Mouse (Mus musculus): ENCODE measurements around the gene Rab3gap2. TPM values are rescaled to one million over a fixed set of nuclear protein-coding genes. Genes with fewer than 3 reads are reported as not detected.

The Rab3gap2 gene
- polyA plus RNA-seq, 1 experiment from 2014 or later = 21.8 TPM

DNA sequence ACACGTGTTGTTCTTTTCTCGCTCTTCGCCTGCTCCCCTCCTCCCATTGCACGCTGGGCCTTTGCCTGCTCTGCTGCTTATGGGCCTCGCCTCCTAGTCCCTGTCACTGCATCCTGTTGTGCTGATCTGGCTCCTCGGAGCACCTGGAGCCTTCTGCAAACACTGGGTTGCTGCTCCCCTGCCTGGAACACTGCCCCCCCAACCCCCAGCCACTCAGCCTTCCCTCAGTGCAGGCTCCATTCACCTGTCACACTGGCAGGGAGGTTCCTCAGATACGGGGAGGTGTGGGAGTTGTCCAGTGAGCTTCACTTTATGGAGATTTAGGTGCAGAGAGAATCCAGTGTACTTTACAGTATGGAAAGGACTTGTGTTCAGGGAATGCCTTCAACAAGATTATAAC is 41.5 kb downstream of the Rab3gap2 start:
- Histone ChIP-seq H3K4me3 (ENCODE audit: low read length) (no peak overlapping the region), H3K4me2 (ENCODE audit: low read length) (no peak overlapping the region), H3K27me3 (replicated peaks; ENCODE audit: control insufficient read depth, insufficient read depth, low read length) (no peaks in the 10 kb centered on the region), H3K9me3 (ENCODE audit: control insufficient read depth, low read length) (no peaks in the 10 kb centered on the region), H3K4me1 (ENCODE audit: control insufficient read depth, insufficient read depth, low read depth, low read length) (no peaks in the 10 kb centered on the region), H3K36me3 (ENCODE audit: control insufficient read depth, insufficient read depth, low read length) (peaks cover 26% of the 10 kb centered on the region), H3K27ac (ENCODE audit: low read depth, low read length) (no peak overlapping the region), H3K9ac (ENCODE audit: low read depth, low read length) (no peak overlapping the region)
- 75% methylated on average over 7 of the region's 7 CpGs for WGBS
- ATAC-seq = no peak

DNA sequence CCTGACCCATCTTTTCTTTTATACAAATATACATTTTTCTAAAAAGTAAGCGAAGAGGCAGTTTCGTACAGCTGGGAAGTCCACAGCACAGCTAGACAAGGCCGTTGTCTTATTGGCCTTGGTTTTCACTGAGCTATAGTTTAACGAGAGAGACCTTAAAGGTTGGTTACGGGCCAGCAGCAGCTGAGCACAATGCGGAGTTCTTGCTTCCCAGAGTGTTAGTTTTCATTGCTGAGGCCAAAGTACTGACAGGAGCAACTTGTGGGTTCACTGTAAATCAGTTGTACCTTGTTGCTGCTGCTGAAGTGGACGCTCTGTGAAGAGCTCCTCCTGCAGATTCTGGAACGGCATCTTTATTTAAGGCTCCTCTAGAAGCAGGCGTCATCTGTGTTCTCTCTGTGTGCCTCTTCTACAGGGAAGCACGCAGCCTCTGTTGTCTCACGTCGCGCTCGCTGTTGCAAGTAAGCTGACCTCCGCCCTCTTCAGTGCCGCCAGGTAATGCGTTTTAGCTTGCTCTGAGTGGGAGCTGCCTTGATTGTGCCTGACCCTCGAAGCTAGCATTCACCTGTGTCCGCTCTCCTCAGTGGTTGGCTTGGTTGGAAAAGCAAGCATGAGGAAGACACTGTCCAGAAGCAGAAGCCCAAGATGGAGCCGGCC is 43.6 kb downstream of the Rab3gap2 start:
- peaks cover 40% of the 10 kb centered on the region for H3K36me3 ChIP-seq (ENCODE audit: control insufficient read depth, insufficient read depth, low read length)
- H3K9me3 ChIP-seq (ENCODE audit: control insufficient read depth, low read length) = no peaks in the 10 kb centered on the region
- ATAC-seq = no peak
- H3K9ac ChIP-seq (ENCODE audit: low read depth, low read length) = no peak overlapping the region
- H3K4me1 ChIP-seq (ENCODE audit: control insufficient read depth, insufficient read depth, low read depth, low read length) = no peaks in the 10 kb centered on the region; the same call in 1 of the 2 replicates
- no peak overlapping the region for H3K27ac ChIP-seq (ENCODE audit: low read depth, low read length)
- no peak overlapping the region for H3K4me3 ChIP-seq (ENCODE audit: low read length)
- 91% methylated on average over 20 of the region's 20 CpGs for WGBS
- H3K27me3 ChIP-seq (replicated peaks; ENCODE audit: control insufficient read depth, insufficient read depth, low read length) = no peaks in the 10 kb centered on the region
- no peak overlapping the region for H3K4me2 ChIP-seq (ENCODE audit: low read length)

DNA sequence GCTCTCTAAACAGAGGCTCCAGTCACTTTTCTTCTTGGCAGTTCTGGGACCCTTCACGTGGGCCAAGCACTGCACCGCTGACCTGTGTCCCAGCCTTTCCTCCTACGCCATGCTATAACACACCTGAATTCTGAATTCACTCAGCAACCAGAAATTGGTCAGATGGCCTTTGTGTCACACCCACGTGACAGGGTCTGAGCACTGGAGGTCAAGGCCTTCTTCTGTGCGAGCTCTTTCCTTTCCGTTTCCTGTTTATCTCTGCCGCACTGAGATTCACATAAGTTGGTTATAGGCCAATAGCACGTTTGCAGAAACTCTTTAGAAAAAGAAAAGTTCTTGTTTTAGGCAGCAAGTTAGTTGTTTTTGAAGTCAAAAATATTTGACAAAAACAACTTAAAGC is 44.8 kb downstream of the Rab3gap2 start:
- Histone ChIP-seq H3K9me3 (ENCODE audit: control insufficient read depth, low read length) (no peaks in the 10 kb centered on the region), H3K4me2 (ENCODE audit: low read length) (no peak overlapping the region), H3K36me3 (ENCODE audit: control insufficient read depth, insufficient read depth, low read length) (peaks cover 39% of the 10 kb centered on the region), H3K9ac (ENCODE audit: low read depth, low read length) (no peak overlapping the region), H3K4me1 (ENCODE audit: control insufficient read depth, insufficient read depth, low read depth, low read length) (no peaks in the 10 kb centered on the region; the same call in 1 of the 2 replicates), H3K4me3 (ENCODE audit: low read length) (no peak overlapping the region), H3K27ac (ENCODE audit: low read depth, low read length) (no peak overlapping the region), H3K27me3 (replicated peaks; ENCODE audit: control insufficient read depth, insufficient read depth, low read length) (no peaks in the 10 kb centered on the region)
- no peak for ATAC-seq
- 95% methylated on average over 8 of the region's 8 CpGs for WGBS

DNA sequence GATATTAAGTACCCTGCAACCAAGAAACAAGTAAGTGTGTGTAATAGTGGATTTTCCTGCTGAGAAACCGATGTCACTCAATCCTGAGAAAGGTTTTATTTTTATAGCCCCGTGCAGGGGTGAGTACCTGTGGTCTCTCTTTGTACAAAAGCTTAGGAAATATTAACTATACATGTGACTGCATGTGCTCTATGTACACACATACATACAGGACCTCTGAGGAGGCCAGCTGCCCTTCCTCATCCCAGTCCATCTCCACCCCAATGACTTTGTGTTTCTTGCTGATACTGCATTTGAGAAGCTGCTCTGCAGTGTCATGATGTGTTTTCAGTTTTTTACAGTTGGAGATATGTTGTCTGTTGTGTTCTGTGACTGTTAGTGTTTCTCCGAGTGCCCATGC is 48.4 kb downstream of the Rab3gap2 start:
- Histone ChIP-seq H3K27ac (ENCODE audit: low read depth, low read length) (no peak overlapping the region), H3K4me3 (ENCODE audit: low read length) (no peak overlapping the region), H3K4me2 (ENCODE audit: low read length) (no peak overlapping the region), H3K36me3 (ENCODE audit: control insufficient read depth, insufficient read depth, low read length) (peaks cover 39% of the 10 kb centered on the region), H3K9me3 (ENCODE audit: control insufficient read depth, low read length) (no peaks in the 10 kb centered on the region), H3K27me3 (replicated peaks; ENCODE audit: control insufficient read depth, insufficient read depth, low read length) (no peaks in the 10 kb centered on the region), H3K4me1 (ENCODE audit: control insufficient read depth, insufficient read depth, low read depth, low read length) (no peaks in the 10 kb centered on the region; the same call in 1 of the 2 replicates), H3K9ac (ENCODE audit: low read depth, low read length) (no peak overlapping the region)
- WGBS = 90% methylated on average over 3 of the region's 3 CpGs
- no peak for ATAC-seq

DNA sequence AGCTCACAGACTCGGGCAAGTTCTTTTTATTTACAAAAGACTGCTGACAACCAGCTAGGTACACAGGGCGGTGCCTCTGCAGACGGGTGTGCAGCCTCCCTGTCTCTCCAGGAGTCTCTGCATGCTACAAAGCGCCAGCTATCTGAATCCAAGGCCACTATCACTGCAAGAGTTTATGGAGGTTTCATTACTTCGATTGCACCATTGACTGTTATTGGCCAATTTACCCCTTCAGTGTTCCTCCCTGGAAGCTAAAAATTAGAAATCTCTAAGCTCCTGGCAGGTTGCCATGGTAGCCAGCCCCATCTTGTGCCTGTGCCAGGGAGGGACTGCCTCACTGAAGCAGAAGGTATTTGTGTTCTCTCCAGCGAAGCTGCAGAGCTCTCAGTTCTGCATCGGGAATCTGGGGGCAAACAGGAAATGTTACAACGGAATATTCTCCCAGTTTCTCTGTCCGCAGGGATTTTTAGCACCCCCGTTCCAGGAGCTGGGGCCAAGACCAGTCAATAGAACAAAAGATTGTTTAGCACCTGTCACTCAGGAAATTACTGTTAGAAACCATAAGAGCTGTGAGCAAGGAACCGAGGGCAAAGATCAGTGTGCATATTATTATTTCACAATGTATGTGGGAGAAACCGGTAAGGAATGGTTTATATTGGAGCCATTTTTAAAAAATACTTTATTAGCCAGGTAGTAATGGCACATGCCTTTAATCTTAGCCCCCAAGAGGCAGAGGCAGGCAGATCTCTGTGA is 49.4 kb downstream of the Rab3gap2 start:
- no peaks in the 10 kb centered on the region; the same call in 1 of the 2 replicates for H3K4me1 ChIP-seq (ENCODE audit: control insufficient read depth, insufficient read depth, low read depth, low read length)
- no peak overlapping the region for H3K9ac ChIP-seq (ENCODE audit: low read depth, low read length)
- no peaks in the 10 kb centered on the region for H3K9me3 ChIP-seq (ENCODE audit: control insufficient read depth, low read length)
- H3K27me3 ChIP-seq (replicated peaks; ENCODE audit: control insufficient read depth, insufficient read depth, low read length) = no peaks in the 10 kb centered on the region
- H3K4me3 ChIP-seq (ENCODE audit: low read length) = no peak overlapping the region
- peak; percentile 67 for ATAC-seq
- H3K36me3 ChIP-seq (ENCODE audit: control insufficient read depth, insufficient read depth, low read length) = peaks cover 38% of the 10 kb centered on the region
- peak overlapping the region; percentile 65 for H3K27ac ChIP-seq (ENCODE audit: low read depth, low read length)
- H3K4me2 ChIP-seq (ENCODE audit: low read length) = no peak overlapping the region
- WGBS = 45% methylated on average over 12 of the region's 12 CpGs

DNA sequence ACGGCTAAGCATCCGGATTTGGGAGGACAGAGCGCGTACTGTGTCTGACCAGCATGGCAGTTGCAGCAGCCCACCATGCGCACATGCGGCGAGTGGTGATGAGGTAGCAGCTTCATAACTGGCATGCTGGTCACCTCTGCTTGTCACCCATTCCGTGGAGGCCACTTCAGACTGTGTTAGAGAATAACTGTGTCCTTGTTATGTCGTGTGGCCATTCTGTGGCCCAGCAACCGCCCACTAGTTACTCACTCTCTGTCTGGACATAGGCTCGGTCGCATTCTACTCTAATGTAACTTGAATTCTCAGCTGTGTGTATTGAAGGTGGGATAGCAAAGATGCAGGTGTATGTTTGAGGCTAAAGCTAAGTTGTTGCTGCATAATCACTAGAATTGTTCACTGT is 51.4 kb downstream of the Rab3gap2 start:
- no peaks in the 10 kb centered on the region for H3K27me3 ChIP-seq (replicated peaks; ENCODE audit: control insufficient read depth, insufficient read depth, low read length)
- H3K4me3 ChIP-seq (ENCODE audit: low read length) = no peak overlapping the region
- H3K4me2 ChIP-seq (ENCODE audit: low read length) = no peak overlapping the region
- no peak overlapping the region for H3K9ac ChIP-seq (ENCODE audit: low read depth, low read length)
- ATAC-seq = no peak
- no peaks in the 10 kb centered on the region for H3K9me3 ChIP-seq (ENCODE audit: control insufficient read depth, low read length)
- H3K27ac ChIP-seq (ENCODE audit: low read depth, low read length) = no peak overlapping the region
- H3K36me3 ChIP-seq (ENCODE audit: control insufficient read depth, insufficient read depth, low read length) = peaks cover 34% of the 10 kb centered on the region
- WGBS = 93% methylated on average over 12 of the region's 12 CpGs
- no peaks in the 10 kb centered on the region; the same call in 1 of the 2 replicates for H3K4me1 ChIP-seq (ENCODE audit: control insufficient read depth, insufficient read depth, low read depth, low read length)

DNA sequence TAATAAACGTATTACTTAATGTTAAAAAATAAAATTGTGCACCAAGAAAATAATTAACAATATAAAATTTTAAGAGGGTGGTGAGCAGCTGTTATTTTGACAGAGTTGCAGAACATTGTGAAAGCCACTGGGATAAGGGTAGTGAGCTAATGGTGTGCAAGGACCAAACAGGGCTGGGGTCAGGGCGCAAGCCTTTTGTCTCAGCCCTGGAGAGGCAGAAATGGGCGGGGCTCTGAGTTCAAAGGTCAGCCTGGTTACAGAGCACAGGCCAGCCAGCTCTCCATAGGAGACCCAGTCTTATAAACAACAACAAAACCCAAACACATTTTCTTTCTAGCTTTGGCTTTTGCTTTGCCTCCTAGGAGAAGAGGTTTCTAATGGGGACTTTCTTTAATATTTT is 52.8 kb downstream of the Rab3gap2 start:
- no peak overlapping the region for H3K4me3 ChIP-seq (ENCODE audit: low read length)
- 20% methylated on average over 3 of the region's 3 CpGs for WGBS
- H3K27ac ChIP-seq (ENCODE audit: low read depth, low read length) = no peak overlapping the region
- no peak overlapping the region for H3K9ac ChIP-seq (ENCODE audit: low read depth, low read length)
- no peaks in the 10 kb centered on the region for H3K27me3 ChIP-seq (replicated peaks; ENCODE audit: control insufficient read depth, insufficient read depth, low read length)
- no peaks in the 10 kb centered on the region for H3K9me3 ChIP-seq (ENCODE audit: control insufficient read depth, low read length)
- H3K36me3 ChIP-seq (ENCODE audit: control insufficient read depth, insufficient read depth, low read length) = peaks cover 35% of the 10 kb centered on the region
- no peaks in the 10 kb centered on the region; the same call in 1 of the 2 replicates for H3K4me1 ChIP-seq (ENCODE audit: control insufficient read depth, insufficient read depth, low read depth, low read length)
- ATAC-seq = no peak
- H3K4me2 ChIP-seq (ENCODE audit: low read length) = no peak overlapping the region

DNA sequence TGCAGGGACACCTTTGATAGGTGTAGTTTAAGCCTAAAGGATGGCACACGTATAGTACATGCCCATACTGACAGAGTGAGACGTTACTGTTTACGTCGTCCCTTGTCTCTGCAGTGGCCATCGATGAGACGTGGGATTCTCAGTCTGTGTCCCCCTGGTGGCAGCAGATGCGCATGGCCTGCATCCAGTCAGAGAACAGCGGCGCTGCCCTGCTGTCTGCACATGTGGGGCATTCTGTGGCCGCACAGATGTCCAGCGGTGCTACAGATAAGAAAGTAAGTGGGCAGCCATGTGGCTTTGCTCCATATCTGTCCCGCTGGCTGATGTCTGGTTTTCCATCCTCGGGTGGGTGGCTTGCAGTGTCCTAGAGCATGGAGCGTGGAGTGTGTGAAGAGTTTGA is 58.6 kb downstream of the Rab3gap2 start:
- Histone ChIP-seq H3K27ac (ENCODE audit: low read depth, low read length) (no peak overlapping the region), H3K27me3 (replicated peaks; ENCODE audit: control insufficient read depth, insufficient read depth, low read length) (no peaks in the 10 kb centered on the region), H3K4me1 (ENCODE audit: control insufficient read depth, insufficient read depth, low read depth, low read length) (no peaks in the 10 kb centered on the region), H3K36me3 (ENCODE audit: control insufficient read depth, insufficient read depth, low read length) (peaks cover 43% of the 10 kb centered on the region), H3K4me2 (ENCODE audit: low read length) (no peak overlapping the region), H3K4me3 (ENCODE audit: low read length) (no peak overlapping the region), H3K9ac (ENCODE audit: low read depth, low read length) (no peak overlapping the region), H3K9me3 (ENCODE audit: control insufficient read depth, low read length) (no peaks in the 10 kb centered on the region)
- WGBS = 60% methylated on average over 14 of the region's 14 CpGs
- ATAC-seq = no peak

DNA sequence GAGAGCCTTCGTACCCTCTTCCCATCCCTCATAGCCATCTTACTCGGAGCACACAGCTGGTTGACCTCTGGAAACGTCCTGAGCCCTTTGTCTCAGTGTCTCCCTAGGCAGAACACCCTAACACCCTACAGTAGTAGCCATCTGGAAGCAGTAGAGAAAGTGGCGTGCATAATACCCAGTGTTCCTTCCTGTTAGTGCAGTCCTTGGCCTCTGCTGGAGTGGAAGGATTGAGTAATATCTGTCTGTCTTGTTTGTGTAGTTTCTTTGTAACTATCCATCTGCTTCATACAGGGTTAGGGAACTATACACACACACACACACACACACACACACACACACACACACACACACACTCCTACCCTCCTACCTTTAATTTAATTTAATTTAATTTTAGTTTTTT is 64.8 kb downstream of the Rab3gap2 start:
- peaks cover 37% of the 10 kb centered on the region for H3K36me3 ChIP-seq (ENCODE audit: control insufficient read depth, insufficient read depth, low read length)
- 0 out of 2 replicates have a peak, but pooled peaks cover 2% of the 10 kb centered on the region for H3K9me3 ChIP-seq (ENCODE audit: control insufficient read depth, low read length)
- H3K9ac ChIP-seq (ENCODE audit: low read depth, low read length) = no peak overlapping the region
- no peak overlapping the region for H3K4me3 ChIP-seq (ENCODE audit: low read length)
- no peaks in the 10 kb centered on the region for H3K27me3 ChIP-seq (replicated peaks; ENCODE audit: control insufficient read depth, insufficient read depth, low read length)
- ATAC-seq = no peak
- H3K4me2 ChIP-seq (ENCODE audit: low read length) = no peak overlapping the region
- 83% methylated on average over 4 of the region's 4 CpGs for WGBS
- H3K4me1 ChIP-seq (ENCODE audit: control insufficient read depth, insufficient read depth, low read depth, low read length) = no peaks in the 10 kb centered on the region
- no peak overlapping the region for H3K27ac ChIP-seq (ENCODE audit: low read depth, low read length)
